Mouse (Mus musculus): ENCODE measurements at regions not wholly inside any gene's neighbourhood (a gene's known extent, or its start where the extent isn't known, plus 50 kb on each side); places are given as distances from the start of the nearest gene placed in this dataset.

GRCm38 (mm10) chr16:25528313-25528712, 155.2 kb upstream of the Trp63 start:
- Histone ChIP-seq H3K4me3 (ENCODE audit: low read depth, low read length) (no peak overlapping the region), H3K9me3 (replicated peaks; ENCODE audit: control insufficient read depth, insufficient read depth, low read length, poor library complexity, severe bottlenecking) (peaks cover 15% of the 10 kb centered on the region), H3K9ac (ENCODE audit: low read depth, poor library complexity, severe bottlenecking) (no peak overlapping the region), H3K27me3 (ENCODE audit: control insufficient read depth, insufficient read depth, low read length, poor library complexity, severe bottlenecking) (no peaks in the 10 kb centered on the region), H3K27ac (ENCODE audit: insufficient read depth, low read length) (no peak overlapping the region), H3K36me3 (ENCODE audit: control insufficient read depth, insufficient read depth, low read length, poor library complexity, severe bottlenecking) (peaks cover 20% of the 10 kb centered on the region), H3K4me1 (ENCODE audit: control insufficient read depth, insufficient read depth, low read length) (no peaks in the 10 kb centered on the region)
- TF ChIP-seq POLR2A (IDR thresholded peaks at IDR 0.05; ENCODE audit: insufficient read depth, low read length) = no peak
- TF ChIP-seq EP300 (IDR thresholded peaks at IDR 0.05; ENCODE audit: insufficient read depth, low read depth, low read length) = no peak
- TF ChIP-seq CTCF (IDR thresholded peaks at IDR 0.05; ENCODE audit: low read depth, low read length) = no peak

GRCm38 (mm10) chr16:25529681-25530080, 153.9 kb upstream of the Trp63 start:
- H3K27ac ChIP-seq (ENCODE audit: insufficient read depth, low read length) = no peak overlapping the region
- no peak overlapping the region for H3K9ac ChIP-seq (ENCODE audit: low read depth, poor library complexity, severe bottlenecking)
- H3K4me3 ChIP-seq (ENCODE audit: low read depth, low read length) = no peak overlapping the region
- peaks cover 10% of the 10 kb centered on the region for H3K36me3 ChIP-seq (ENCODE audit: control insufficient read depth, insufficient read depth, low read length, poor library complexity, severe bottlenecking)
- H3K27me3 ChIP-seq (ENCODE audit: control insufficient read depth, insufficient read depth, low read length, poor library complexity, severe bottlenecking) = no peaks in the 10 kb centered on the region
- peaks cover 12% of the 10 kb centered on the region for H3K9me3 ChIP-seq (replicated peaks; ENCODE audit: control insufficient read depth, insufficient read depth, low read length, poor library complexity, severe bottlenecking)
- no peak for TF ChIP-seq CTCF (IDR thresholded peaks at IDR 0.05; ENCODE audit: low read depth, low read length)
- TF ChIP-seq EP300 (IDR thresholded peaks at IDR 0.05; ENCODE audit: insufficient read depth, low read depth, low read length) = no peak
- no peak for TF ChIP-seq POLR2A (IDR thresholded peaks at IDR 0.05; ENCODE audit: insufficient read depth, low read length)
- no peaks in the 10 kb centered on the region for H3K4me1 ChIP-seq (ENCODE audit: control insufficient read depth, insufficient read depth, low read length)

GRCm38 (mm10) chr16:25531761-25532336, 151.7 kb upstream of the Trp63 start:
- Histone ChIP-seq H3K27ac (ENCODE audit: insufficient read depth, low read length) (no peak overlapping the region), H3K4me3 (ENCODE audit: low read depth, low read length) (no peak overlapping the region)
- TF ChIP-seq EP300 (IDR thresholded peaks at IDR 0.05; ENCODE audit: insufficient read depth, low read depth, low read length) (no peak), POLR2A (IDR thresholded peaks at IDR 0.05; ENCODE audit: insufficient read depth, low read length) (no peak), CTCF (IDR thresholded peaks at IDR 0.05; ENCODE audit: low read depth, low read length) (no peak)

GRCm38 (mm10) chr16:25532519-25533205, 150.9 kb upstream of the Trp63 start:
- H3K4me1 ChIP-seq (ENCODE audit: control insufficient read depth, insufficient read depth, low read length) = no peaks in the 10 kb centered on the region
- H3K9me3 ChIP-seq (replicated peaks; ENCODE audit: control insufficient read depth, insufficient read depth, low read length, poor library complexity, severe bottlenecking) = no peaks in the 10 kb centered on the region
- TF ChIP-seq EP300 (IDR thresholded peaks at IDR 0.05; ENCODE audit: insufficient read depth, low read depth, low read length) (no peak), POLR2A (IDR thresholded peaks at IDR 0.05; ENCODE audit: insufficient read depth, low read length) (no peak), CTCF (IDR thresholded peaks at IDR 0.05; ENCODE audit: low read depth, low read length) (no peak)
- no peak overlapping the region for H3K4me3 ChIP-seq (ENCODE audit: low read depth, low read length)
- H3K27me3 ChIP-seq (ENCODE audit: control insufficient read depth, insufficient read depth, low read length, poor library complexity, severe bottlenecking) = no peaks in the 10 kb centered on the region
- no peak overlapping the region for H3K9ac ChIP-seq (ENCODE audit: low read depth, poor library complexity, severe bottlenecking)
- no peak overlapping the region for H3K27ac ChIP-seq (ENCODE audit: insufficient read depth, low read length)
- H3K36me3 ChIP-seq (ENCODE audit: control insufficient read depth, insufficient read depth, low read length, poor library complexity, severe bottlenecking) = no peaks in the 10 kb centered on the region

More at GRCm38 (mm10) chr16:25531761-25532336, 151.7 kb upstream of the Trp63 start:
- no peaks in the 10 kb centered on the region for H3K9me3 ChIP-seq (replicated peaks; ENCODE audit: control insufficient read depth, insufficient read depth, low read length, poor library complexity, severe bottlenecking)
- H3K4me1 ChIP-seq (ENCODE audit: control insufficient read depth, insufficient read depth, low read length) = no peaks in the 10 kb centered on the region
- H3K27me3 ChIP-seq (ENCODE audit: control insufficient read depth, insufficient read depth, low read length, poor library complexity, severe bottlenecking) = no peaks in the 10 kb centered on the region
- no peak overlapping the region for H3K9ac ChIP-seq (ENCODE audit: low read depth, poor library complexity, severe bottlenecking)
- no peaks in the 10 kb centered on the region for H3K36me3 ChIP-seq (ENCODE audit: control insufficient read depth, insufficient read depth, low read length, poor library complexity, severe bottlenecking)

GRCm38 (mm10) chr16:25533206-25533580, 150.4 kb upstream of the Trp63 start:
- Histone ChIP-seq H3K36me3 (ENCODE audit: control insufficient read depth, insufficient read depth, low read length, poor library complexity, severe bottlenecking) (no peaks in the 10 kb centered on the region), H3K27ac (ENCODE audit: insufficient read depth, low read length) (no peak overlapping the region), H3K27me3 (ENCODE audit: control insufficient read depth, insufficient read depth, low read length, poor library complexity, severe bottlenecking) (no peaks in the 10 kb centered on the region), H3K4me3 (ENCODE audit: low read depth, low read length) (no peak overlapping the region), H3K9ac (ENCODE audit: low read depth, poor library complexity, severe bottlenecking) (no peak overlapping the region), H3K9me3 (replicated peaks; ENCODE audit: control insufficient read depth, insufficient read depth, low read length, poor library complexity, severe bottlenecking) (no peaks in the 10 kb centered on the region), H3K4me1 (ENCODE audit: control insufficient read depth, insufficient read depth, low read length) (no peaks in the 10 kb centered on the region)
- TF ChIP-seq CTCF (IDR thresholded peaks at IDR 0.05; ENCODE audit: low read depth, low read length) = no peak
- TF ChIP-seq POLR2A (IDR thresholded peaks at IDR 0.05; ENCODE audit: insufficient read depth, low read length) = no peak
- no peak for TF ChIP-seq EP300 (IDR thresholded peaks at IDR 0.05; ENCODE audit: insufficient read depth, low read depth, low read length)

GRCm38 (mm10) chr16:25536550-25536949, 147.0 kb upstream of the Trp63 start:
- no peaks in the 10 kb centered on the region for H3K9me3 ChIP-seq (replicated peaks; ENCODE audit: control insufficient read depth, insufficient read depth, low read length, poor library complexity, severe bottlenecking)
- H3K36me3 ChIP-seq (ENCODE audit: control insufficient read depth, insufficient read depth, low read length, poor library complexity, severe bottlenecking) = no peaks in the 10 kb centered on the region
- no peaks in the 10 kb centered on the region for H3K27me3 ChIP-seq (ENCODE audit: control insufficient read depth, insufficient read depth, low read length, poor library complexity, severe bottlenecking)
- no peaks in the 10 kb centered on the region for H3K4me1 ChIP-seq (ENCODE audit: control insufficient read depth, insufficient read depth, low read length)
- H3K4me3 ChIP-seq (ENCODE audit: low read depth, low read length) = no peak overlapping the region
- TF ChIP-seq EP300 (IDR thresholded peaks at IDR 0.05; ENCODE audit: insufficient read depth, low read depth, low read length) (no peak), POLR2A (IDR thresholded peaks at IDR 0.05; ENCODE audit: insufficient read depth, low read length) (no peak), CTCF (IDR thresholded peaks at IDR 0.05; ENCODE audit: low read depth, low read length) (no peak)
- no peak overlapping the region for H3K27ac ChIP-seq (ENCODE audit: insufficient read depth, low read length)
- H3K9ac ChIP-seq (ENCODE audit: low read depth, poor library complexity, severe bottlenecking) = no peak overlapping the region
